Mouse (Mus musculus) macrophage (primary cell): Measurements from ENCODE around the gene Cldn34b4. TPM values are rescaled to one million over a fixed set of nuclear protein-coding genes. Genes with fewer than 3 reads are reported as not detected.

Source experiments
- H3K27ac ChIP-seq: fragments of 350-480 bp; formaldehyde crosslinking; 2 replicates; pipeline ENCODE4 v1.9.0; 2021
- H3K36me3 ChIP-seq: fragments of 350-480 bp; formaldehyde crosslinking; 2 replicates; pipeline ENCODE4 v1.9.0; 2021; ENCODE audit errors: inconsistent target
- H3K4me3 ChIP-seq: fragments of 350-480 bp; formaldehyde crosslinking; 2 replicates; pipeline ENCODE4 v1.9.0; 2021; ENCODE audit errors: inconsistent target
- H3K79me2 ChIP-seq: fragments of 350-480 bp; formaldehyde crosslinking; 2 replicates; pipeline ENCODE4 v1.9.0; 2021; ENCODE audit errors: inconsistent target
- WGBS: methylation state at CpG from one replicate; pipeline ENCODE4 v1.1.7; 2026; ENCODE audit warnings: inconsistent platforms; ENCODE audit not compliant: missing documents; 5-methylcytosine and 5-hydroxymethylcytosine counted together
- polyA plus RNA-seq: library from polyadenylated mRNA; stranded (reverse); fragments of 250-400 nt; gene quantifications from 3 replicates; pipeline ENCODE4 v1.2.4, GENCODE M21; 2018; ENCODE audit warnings: inconsistent platforms
- total RNA-seq, 78 experiments: library from RNA; depleted of rRNA; stranded (reverse); fragments of 250-400 nt; gene quantifications; 1 replicate in 9 of 78; 2 replicates in 24 of 78; 3 replicates in 43 of 78; 4 replicates in 2 of 78; pipeline ENCODE4 v1.2.4; 2018; ENCODE audit warnings: inconsistent platforms in 56 of 78

Gene Cldn34b4
- not detected for total RNA-seq (2018; cell fraction: chromatin; rRNA removed)
- total RNA-seq (2018; cell fraction: cytosol; rRNA removed) = not detected
- total RNA-seq (2018; cell fraction: nucleus; rRNA removed) = not detected
- polyA plus RNA-seq = not detected in 3 replicates

DNA sequence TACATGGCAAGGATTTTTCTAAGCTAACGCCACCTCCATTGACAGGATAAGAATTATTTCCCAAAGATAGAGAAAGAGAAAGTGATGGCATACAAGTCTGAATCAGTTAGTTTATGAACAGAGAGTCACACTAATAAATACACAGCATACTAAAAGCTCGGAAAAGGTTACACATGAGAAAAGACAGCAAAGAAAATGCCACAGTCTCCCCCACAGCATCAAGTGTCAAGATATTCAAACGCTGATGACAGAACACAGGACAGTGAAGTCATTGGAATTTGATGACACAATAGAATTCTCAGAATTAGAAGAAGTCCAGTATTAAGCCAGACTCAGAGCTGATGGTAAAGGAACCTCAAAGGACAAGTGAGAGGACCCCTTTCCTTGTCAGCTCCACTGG is at the start of gene Cldn34b4:
Cldn34b4 (plus strand) TSS at position 301 of the 400 bp plus-strand sequence.
- H3K4me3 ChIP-seq = no peak within 1 kb of the TSS
- no peaks in the 10 kb centered on the region for H3K36me3 ChIP-seq
- H3K79me2 ChIP-seq = no peaks in the 10 kb centered on the region
- WGBS = 86% methylated on average over 3 of the region's 3 CpGs
- no peak within 1 kb of the TSS for H3K27ac ChIP-seq

Other genes starting within 250 kb of the Cldn34b4 start
- not detected in 3 replicates for gene Cldn34b3, start 129.0 kb upstream of the Cldn34b4 start, polyA plus RNA-seq
- not detected in 3 replicates for gene Cldn34d, start 209.6 kb downstream of the Cldn34b4 start, polyA plus RNA-seq